Mouse (Mus musculus) kidney, postnatal 10 days (tissue): Measurements from ENCODE around the gene Prcc.
A peak's percentile ranks its signal among the peaks of the same experiment; 100 is the strongest.
"Not testable (repeated sequence)": the region's sequence is repeated elsewhere in the genome, so short reads cannot be mapped to it uniquely, and the experiment has no call there.

ENCODE experiments used
- DNase-seq: peaks from one replicate; pipeline ENCODE4 v3.0.0; 2021; ENCODE audit warnings: mixed read lengths

Gene Prcc

GRCm38 (mm10) chr3:87905880-87906485 is 20.6 kb upstream of the Prcc start, which contains the start of gene Hdgf:
TSS of gene Hdgf (plus strand) at chr3:87906321.
- peak; percentile 96 for DNase-seq

GRCm38 (mm10) chr3:87903821-87904220 is 18.4 kb upstream of the Prcc start:
- no peak for DNase-seq

DNA sequence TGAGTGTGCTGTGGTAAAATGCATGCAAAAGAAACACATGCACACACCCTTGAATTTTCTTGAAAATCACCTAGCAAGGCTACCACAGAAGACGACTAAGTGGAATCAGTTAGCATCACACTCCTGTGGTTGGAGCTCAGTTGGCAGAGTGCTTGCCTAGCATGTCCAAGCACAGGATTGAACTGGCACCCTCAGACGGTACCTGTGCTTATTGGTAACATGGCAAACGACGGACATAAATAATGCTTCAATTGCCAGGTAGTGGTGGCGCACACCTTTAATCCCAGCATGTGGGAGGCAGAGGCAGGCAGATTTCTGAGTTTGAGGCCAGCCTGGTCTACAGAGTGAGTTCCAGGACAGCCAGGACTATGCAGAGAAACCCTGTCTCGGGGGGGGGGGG is 16.6 kb upstream of the Prcc start:
- DNase-seq: not testable (repeated sequence)

DNA sequence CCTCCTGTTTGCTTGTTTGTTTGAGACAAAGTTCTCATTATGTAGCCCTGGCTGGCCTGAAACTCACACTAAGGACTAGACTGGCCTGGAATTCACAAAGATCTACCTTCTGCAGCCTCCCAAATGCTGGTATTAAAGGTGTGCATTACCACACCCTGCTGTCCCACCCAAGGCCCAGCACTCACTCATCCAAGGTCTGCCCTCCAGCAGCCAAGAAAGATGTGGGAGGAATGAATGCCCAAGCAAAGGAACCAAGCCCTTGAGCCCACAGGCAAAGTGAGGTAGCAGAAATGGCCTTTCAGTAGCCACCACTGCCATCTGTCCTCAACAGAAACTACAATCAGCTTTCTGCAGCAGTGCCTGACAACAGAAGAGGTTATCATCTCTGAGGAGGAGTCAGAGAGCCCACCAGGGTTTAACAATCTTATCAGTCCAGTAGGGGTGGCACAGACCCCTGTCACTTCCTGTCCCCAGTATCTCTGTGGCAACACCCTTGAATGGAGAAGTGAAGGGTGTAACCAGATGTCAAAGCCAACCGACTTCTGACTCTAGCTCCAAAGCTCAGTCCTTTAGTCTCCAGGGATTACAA is 15.7 kb upstream of the Prcc start:
- DNase-seq: no peak

DNA sequence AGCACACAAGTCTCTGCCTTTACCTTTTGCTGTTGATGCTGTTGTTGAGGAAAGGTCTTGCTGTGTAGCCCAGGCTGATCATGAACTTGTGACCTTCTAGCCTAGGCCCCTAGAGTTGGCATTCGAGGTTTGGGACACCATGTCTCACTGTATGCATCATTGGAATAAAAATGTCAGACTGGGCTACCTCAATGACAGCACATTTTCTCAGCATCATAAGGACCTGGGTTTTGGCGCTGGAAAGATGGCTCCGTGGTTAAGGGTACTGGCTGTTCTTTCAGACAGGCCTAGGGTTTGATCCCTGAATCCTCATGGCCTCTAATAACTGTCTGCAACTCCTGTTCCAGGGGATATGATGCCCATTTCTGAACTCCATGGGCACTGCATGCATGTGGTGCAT is 14.4 kb upstream of the Prcc start:
- no peak for DNase-seq

DNA sequence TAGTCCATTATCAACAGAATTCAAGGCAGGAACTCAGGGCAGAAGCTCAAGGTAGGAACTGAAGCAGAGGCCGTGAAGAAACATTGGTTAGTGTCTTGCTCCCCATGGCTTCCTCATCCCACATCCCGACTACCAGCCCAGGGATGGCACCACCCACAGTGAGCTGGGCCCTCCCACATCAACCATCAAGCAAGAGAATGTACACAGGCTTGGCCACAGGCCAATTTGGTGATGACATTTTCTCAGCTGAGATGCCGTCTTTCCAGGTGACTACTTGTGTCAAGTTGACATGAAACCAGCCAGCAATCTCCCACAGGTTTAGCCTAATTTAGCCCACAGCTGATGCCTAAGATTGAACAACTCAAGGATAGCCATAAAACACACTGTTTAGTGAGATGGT is 13.9 kb upstream of the Prcc start:
- no peak for DNase-seq

DNA sequence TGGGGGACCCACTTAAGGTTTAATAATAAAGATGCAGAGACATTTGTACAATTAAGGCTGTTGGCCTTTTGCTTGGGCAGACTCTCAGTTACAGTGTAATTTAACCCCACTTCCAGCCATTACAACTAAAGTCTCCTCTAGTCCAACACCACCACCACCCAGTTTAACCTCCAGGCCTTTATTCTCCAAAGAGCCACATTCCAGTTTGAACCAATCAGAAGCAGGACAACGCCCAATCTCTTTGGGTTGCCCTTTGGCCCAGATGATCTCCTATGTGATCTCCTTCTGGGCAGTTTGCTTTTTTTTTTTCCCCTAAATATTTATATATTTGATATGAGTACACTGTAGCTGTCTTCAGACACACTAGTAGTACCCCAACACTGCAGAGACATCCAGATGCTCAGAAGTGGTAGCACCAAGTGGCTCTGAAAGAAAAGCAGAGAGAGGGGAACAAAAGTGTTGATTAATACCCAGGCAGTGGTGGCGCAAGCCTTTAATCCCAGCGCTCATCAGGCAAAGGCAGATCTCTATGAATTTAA is 8.0 kb upstream of the Prcc start:
- DNase-seq: no peak

DNA sequence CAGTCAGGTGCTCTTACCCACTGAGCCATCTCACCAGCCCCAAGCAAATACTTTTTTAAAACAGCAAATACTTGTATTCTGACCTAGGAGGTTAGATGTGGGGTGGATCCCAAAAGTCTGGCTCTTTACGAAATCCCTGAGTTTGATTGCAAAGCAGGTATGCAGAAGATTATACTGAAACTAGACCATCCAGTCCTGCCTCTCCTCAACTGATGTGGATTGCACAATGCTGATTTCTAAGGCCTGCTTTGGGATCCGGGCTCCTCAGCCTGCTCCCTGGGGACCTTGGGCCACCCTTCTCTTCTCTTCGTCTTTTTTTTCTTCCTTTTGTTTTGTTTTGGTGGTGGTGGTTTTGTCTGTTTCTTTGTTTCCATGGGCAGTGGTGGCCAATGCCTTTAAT is 6.1 kb upstream of the Prcc start:
- DNase-seq: no peak

GRCm38 (mm10) chr3:87887400-87887799 is 2.0 kb upstream of the Prcc start:
- DNase-seq: not testable (repeated sequence)

- no peak for DNase-seq
Observed at GRCm38 (mm10) chr3:87886416-87886815, 1.0 kb upstream of the Prcc start.

- DNase-seq: peak; percentile 62
Observed at GRCm38 (mm10) chr3:87886004-87886365, 577 bp upstream of the Prcc start.

DNA sequence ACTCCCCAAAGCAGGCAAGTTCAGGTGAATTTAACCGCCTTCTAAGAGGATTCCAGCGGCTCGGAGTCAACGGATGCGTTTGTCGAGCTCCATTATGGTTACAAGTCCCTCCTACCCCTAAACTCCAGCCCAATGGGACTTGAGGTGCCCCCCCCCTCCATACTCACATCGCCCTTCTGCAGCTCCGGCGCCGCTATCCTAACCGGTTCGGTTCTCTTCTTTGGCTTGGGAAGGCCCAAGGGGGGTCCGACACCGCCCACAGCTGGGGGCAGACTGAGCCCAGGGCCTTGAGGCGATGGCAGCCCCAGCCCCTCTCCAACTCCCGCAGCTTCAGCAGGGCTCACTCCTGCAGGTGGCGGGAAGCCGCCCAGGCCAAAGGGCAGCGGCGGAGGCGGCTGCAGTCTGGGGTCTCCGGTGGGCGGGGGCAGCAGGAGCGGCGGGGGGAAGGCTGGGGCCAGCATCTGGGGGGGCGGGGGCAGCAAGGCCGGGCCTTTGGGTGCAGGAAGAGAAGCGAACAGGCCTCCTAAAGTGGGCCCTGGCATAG is 628 bp downstream of the Prcc start:
- peak; percentile 66 for DNase-seq

- DNase-seq: no peak
Observed at GRCm38 (mm10) chr3:87884291-87884690, 1.1 kb downstream of the Prcc start.

- DNase-seq: no peak
Observed at GRCm38 (mm10) chr3:87877730-87878129, 7.7 kb downstream of the Prcc start.

- DNase-seq: not testable (repeated sequence)
Observed at GRCm38 (mm10) chr3:87864111-87864510, 21.3 kb downstream of the Prcc start.

GRCm38 (mm10) chr3:87859813-87860212 is 25.6 kb downstream of the Prcc start:
- peak; percentile 80 for DNase-seq

- no peak for DNase-seq
Observed at GRCm38 (mm10) chr3:87857666-87858065, 27.7 kb downstream of the Prcc start.

- DNase-seq: no peak
Observed at GRCm38 (mm10) chr3:87855936-87856335, 29.5 kb downstream of the Prcc start.

DNA sequence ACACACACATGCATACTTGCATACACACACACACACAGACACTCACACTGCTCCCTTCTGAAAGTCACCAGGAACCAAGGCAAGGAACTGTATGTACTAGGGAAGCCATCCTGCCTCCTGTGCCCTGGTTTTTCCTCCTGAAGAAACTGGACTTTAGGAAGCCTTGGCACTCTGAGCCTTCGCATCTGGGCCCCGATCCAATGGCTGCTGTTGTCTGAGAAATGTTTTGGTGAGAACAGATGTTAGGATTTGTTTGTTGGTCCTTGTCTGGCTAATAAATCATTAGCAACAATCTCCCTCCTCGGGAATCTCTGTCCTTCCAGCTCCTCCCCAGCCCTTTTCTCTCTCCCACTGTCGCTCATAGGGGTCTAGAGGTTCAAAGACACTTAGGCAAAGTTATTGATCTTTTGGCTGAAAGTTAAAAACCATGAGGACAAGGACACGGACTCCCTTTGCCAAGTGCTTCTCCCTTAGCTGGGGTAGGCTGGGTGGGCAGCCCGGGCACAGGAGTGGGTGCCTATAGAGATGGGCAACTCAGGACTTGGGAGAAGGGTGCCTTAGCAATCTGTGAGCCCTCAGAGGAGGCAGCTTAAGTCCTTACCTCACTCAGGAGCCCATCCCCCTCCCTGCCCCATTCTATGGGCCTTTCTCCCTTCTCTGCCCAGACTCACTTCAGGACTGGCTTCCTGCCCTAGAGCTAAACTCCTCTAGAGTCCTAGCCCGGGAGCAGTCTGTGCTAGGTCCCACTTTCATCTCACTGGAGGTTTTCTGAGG is 30.4 kb downstream of the Prcc start:
- peak; percentile 70 for DNase-seq

DNA sequence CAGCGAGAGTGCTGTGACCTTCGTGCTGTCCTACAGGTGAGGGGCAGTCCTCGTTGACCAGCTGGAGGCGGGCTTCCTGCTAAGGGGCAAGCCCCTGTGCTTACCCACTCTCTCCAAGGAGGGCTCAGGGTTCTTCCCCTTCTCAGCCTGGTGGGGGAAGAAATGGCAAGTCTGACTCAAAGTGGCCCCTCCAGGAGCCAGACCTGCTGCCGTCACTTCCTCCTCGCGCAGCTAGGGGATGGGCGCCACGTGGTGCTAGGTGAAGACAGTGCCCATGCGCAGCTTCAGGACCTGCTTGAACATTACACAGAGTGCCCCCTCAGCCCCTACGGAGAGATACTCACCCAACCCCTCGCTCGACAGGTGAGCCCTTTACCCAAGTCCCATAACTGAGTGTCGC is 36.3 kb downstream of the Prcc start:
- no peak for DNase-seq

DNA sequence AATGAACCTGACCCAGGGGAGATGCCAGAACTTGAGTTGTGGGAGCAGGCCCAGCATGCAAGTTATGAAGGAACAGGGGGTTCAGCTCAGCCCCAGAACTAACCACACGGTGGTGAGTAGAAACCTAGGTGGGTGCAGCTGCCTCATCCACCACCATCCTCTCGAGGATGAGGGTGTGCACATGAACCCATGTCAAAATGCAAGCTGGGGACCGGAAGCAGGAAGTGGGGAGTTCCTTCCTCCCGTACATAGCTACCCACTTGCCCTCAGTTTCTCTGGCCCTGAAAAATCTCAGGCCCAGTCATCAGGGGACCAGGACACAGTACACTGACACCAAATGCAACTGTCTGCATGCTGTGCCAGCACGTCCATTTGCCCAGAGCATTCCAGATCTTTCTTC is 37.7 kb downstream of the Prcc start:
- no peak for DNase-seq

- DNase-seq: no peak
Observed at GRCm38 (mm10) chr3:87846650-87847110, 38.7 kb downstream of the Prcc start, which contains the start of gene Sh2d2a. TSS of gene Sh2d2a (plus strand) at chr3:87846755.

DNA sequence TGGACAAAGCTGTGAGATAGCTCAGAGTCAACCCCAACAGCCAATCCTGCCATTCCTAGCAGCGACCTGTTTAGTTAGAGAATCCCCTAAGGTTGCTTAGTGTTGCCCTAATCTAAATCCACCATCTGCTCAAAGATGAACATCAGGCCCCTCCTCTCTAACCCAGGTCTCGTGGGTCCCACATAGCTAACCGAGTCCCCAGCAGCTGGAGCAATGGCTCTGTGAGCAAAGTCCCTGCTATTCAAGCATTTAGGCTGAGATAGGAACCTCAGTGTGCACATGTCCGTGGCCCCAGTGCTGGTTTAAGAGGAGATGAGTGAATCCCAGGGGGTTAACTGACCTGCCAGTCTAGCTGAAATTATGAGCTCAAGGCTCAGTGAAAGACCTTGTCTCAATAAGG is 39.2 kb downstream of the Prcc start:
- DNase-seq: no peak

GRCm38 (mm10) chr3:87844981-87845380 is 40.4 kb downstream of the Prcc start:
- no peak for DNase-seq
